Mouse (Mus musculus) layer of hippocampus, postnatal 14 days (tissue): ENCODE data around the gene Rps16. TPM values are rescaled to one million over a fixed set of nuclear protein-coding genes. Genes with fewer than 3 reads are reported as not detected.
"Not testable (repeated sequence)": the region's sequence is repeated elsewhere in the genome, so short reads cannot be mapped to it uniquely, and the experiment has no call there.

Experiments
- DNase-seq, 2 experiments: peaks; one replicate each; pipeline ENCODE4 v3.0.0; 2021 to 2022; ENCODE audit warnings: low spot score in 2 of 2, mixed read lengths in 1 of 2
- total RNA-seq, 2 experiments: library from RNA; stranded (reverse); gene quantifications; 2 replicates each; pipeline ENCODE4 v1.2.3; 2021

The Rps16 gene
- total RNA-seq, 2 experiments from 2014 or later, result 464 to 499 TPM

DNA sequence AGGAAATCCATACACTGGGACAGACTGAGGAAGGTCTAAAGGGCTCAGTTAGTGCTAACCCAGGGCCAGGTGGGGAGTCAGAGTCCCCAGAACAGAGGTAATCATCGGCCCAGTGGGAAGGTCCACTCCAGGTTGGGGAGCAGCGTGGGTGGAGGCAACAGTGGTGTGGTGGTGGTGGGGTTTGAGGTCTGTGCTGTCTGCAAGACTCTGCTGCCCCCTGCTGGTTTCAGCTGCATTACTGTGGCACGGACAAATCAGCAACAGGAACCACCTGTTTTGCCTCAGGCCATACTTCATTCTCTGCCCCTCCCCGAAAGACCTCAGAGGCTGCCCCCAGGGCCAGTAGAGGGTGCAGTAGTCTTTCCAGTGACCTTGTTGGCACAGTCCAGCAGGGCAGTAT, 36.0 kb downstream of the Rps16 start:
- peak; percentile 71 to 81 for DNase-seq

DNA sequence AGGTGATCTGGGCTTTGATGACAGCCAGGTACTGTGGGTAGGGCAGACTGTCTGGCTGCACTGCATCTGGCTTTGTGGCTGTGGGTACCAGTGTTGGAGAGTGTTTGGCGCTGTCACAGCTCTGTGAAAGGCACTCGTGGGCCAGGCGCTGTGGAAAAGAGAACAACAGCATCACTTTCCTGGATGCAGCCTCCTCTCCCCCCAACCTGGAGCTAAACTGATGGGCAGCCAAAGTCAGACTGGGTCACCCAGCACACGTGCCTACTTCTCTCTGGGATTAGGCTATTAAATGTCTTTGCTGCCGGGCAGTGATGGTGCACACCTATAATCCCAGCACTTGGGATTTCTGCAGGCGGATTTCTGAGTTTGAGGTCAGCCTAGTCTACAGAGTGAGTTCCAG, 36.4 kb downstream of the Rps16 start:
- DNase-seq, result not testable (repeated sequence)

DNA sequence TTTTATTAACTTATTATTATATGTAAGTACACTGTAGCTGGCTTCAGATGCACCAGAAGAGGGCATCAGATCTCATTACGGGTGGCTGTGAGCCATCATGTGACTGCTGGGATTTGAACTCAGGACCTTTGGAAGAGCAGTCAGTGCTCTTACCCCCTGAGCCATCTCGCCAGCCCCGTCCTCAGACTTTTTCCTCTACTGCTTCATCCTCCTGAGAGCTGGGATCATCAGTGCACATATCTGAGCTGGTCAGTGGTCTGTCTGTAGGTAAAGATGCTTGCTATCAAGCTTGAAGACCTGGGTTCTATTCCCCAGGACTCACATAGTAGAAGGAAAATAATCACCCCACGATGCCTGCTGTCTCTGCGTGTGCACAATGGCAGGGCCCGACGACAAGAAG, 36.9 kb downstream of the Rps16 start:
- not testable (repeated sequence) for DNase-seq

DNA sequence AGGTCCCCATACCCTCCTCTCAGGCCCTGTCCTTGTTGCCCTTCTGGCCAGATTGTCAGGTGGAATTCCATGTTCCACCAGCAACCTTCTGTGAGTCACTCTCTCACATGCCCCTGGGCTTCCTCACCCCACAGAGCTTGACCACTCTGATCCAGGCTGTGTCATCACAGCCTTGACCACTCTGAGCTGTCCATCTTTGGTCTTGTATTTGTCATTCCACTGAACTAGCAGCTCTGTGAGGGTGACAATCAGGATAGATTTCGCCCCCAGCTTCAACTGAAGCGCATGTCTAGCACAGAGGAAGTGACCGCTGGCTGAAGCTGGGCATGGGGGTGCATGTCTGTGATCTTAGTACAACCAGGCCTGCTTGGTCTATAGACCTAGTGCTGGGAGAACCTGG, 39.9 kb downstream of the Rps16 start:
- no peak for DNase-seq

DNA sequence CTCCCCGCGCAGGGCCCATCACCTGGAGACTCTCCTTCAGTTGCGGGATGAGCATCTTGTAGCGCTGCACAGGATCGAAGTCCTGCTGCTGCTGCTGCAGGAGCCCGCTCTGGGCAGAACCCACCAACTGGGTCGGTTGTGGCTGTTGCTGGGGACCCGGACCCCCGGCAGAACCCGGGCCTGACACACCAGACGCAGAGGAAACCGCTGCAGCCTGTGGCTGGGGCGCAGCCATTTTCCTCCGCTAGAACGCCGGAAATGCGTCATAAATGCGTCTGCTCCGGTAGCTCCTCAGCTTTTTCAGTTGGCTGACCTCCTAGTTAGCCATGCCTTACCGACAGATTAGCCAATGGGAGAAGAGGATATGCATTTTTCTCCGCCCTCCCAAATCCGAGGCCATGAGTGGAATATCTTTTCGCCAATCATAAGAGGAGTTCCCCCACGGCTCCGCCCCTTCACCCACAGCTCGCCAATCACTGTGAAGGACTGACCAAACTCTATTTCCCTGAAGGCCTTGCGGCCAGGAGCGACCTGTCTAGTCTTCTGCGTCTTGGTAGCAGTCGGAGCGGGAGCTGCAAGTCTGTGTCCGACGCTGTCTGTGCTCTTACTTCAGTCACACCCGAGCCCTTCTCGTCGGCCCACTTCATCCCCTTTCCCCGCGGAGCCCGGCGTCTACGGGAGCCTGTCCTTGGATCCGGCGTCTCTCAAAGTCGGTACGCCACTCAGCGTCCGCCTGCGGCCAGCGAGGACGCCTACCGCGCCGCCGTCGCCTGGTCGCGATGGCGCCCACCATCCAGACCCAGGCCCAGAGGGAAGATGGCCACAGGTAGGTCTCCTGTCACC, 42.2 kb downstream of the Rps16 start, which contains the start of the genes Med29 and Paf1:
TSS of gene Med29 (minus strand) at position 280 of the 843 bp plus-strand sequence.
TSS of gene Paf1 (plus strand) at position 523 of the 843 bp plus-strand sequence.
- DNase-seq, result peak; percentile 91 to 99

DNA sequence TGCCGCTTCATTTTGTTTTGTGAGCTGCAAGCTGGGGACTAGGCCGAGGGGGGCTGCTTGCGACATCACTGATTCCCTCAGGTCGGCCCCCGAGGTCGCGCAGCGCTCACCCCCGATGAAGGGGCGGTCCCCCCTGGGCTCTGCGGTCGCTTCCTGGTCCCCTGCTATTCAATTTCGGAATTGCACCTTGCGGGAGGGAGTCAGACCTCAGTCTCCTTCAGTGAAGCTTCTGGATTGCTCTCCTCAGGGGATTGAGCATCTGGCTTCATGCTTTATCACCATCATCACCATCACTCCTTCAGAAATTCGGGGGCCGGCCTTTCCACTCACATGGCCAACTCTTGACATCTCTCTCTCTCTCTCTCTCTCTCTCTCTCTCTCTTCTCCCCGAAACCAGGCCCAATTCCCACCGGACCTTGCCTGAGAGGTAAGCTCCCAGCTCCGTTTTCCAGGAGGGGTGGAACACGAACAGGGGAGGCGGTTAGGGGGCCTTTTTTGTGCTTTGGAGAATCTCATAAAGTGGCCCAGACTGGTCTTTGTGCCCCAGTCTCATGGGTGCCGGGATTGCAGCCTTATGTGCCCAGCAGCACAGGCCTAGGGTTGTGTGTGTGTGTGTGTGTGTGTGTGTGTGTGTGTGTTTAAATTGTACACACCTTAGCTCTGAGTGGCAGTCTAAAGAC, 43.0 kb downstream of the Rps16 start:
- no peak for DNase-seq

DNA sequence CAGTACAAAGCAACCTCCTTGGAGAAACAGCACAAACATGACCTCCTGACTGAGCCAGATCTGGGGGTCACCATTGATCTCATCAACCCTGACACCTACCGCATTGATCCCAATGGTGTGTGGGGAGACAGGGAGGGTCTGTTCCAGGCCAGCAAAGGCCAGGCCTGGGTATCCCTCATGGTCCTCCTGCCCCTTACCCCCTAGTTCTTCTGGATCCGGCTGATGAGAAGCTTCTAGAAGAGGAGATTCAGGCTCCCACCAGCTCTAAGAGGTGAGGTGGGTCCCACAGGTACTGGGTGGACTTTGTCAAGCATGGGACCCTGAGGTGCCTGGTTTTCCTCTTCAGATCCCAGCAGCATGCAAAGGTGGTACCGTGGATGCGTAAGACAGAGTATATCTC, 45.0 kb downstream of the Rps16 start:
- DNase-seq, result no peak

DNA sequence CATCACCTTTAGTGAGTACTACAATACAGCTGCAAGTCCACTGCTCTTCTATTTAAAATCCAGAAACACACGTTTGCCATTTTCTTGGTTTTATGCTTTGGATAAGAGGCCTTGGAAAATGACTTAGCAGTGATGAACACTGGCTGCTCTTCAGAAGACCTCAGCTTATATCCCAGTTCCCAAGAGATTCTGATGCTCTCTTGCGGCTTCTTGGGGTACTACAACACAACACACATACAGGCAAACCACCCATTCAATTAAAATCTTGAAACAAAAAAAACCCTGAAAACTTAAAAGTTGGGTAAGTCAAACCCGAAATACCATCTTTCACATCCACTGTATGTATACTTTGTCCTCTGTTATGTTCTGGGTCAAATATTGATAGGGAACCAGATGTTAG, 47.5 kb downstream of the Rps16 start:
- no peak for DNase-seq

DNA sequence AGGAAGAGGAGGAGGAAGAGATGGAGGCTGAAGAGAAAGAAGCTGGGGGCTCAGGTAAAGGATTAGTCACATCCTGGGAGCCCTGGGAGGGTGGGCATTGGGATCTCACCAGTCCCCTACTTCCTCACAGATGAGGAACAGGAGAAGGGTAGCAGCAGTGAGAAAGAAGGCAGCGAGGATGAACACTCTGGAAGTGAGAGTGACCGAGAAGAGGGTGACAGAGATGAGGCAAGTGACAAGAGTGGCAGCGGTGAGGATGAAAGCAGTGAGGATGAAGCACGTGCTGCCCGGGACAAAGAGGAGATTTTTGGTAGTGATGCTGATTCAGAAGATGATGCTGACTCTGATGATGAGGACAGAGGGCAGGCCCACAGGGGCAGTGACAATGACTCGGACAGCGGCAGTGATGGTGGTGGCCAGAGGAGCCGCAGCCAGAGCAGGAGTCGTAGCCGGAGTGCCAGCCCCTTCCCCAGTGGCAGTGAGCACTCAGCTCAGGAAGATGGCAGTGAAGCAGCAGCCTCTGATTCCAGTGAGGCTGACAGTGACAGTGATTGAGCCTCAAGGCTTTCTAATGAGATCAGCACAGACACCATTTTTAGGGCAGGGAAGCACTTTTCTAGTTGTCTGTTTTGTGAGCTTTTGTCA, 48.4 kb downstream of the Rps16 start:
- DNase-seq, result no peak

DNA sequence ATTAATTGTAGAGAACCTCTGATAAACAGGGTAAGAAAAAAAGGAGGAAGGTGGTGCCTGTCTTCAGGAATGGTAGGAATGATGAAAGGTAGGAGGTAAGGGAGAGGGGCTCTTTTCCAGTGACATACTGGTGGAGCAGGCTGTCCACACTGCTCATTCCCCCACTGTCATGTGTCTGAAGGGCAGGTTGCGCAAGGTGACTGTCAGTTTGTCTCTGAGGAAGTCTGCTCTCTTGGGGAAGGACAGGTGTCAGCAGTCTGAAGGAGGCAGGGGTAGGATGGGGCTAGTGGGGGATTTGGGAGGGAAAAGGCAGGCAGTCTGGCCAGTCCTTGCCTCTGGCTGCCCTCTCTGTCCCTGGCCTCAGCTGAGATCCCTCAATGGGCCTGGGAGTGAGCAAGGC, 50.6 kb downstream of the Rps16 start:
- no peak for DNase-seq

DNA sequence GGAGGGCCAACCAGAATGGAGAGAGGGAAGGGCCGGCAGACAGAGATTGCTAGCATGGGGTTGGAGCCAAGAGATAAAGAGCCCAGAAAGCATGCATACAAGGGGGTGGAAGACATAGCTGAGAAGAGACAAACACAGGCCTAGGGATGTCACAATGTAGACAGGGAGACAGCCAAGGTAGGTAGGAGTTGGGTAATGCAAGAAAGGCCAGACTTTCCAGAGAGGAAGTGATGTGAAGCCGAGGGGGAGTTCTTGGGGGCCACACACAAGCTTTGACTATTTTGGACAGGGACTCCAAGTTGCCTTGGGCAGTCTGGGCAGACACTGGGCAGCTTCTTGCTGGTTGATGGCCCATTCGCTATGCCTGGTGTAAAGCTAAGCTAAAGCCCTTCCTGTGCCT, 51.5 kb downstream of the Rps16 start:
- no peak for DNase-seq

Other genes with a start within 250 kb of the Rps16 start
- under 1 TPM; 0.05 to 0.12 TPM for gene 9530053A07Rik, start 221.2 kb upstream of the Rps16 start, total RNA-seq
- gene Fbl, start 180.9 kb upstream of the Rps16 start, total RNA-seq, result 10 to 100 TPM; 53.0 to 58.7 TPM
- 10 to 100 TPM; 37.5 to 43.5 TPM for gene Dyrk1b, start 171.2 kb upstream of the Rps16 start, total RNA-seq
- 10 to 100 TPM; 65.7 to 66.1 TPM for gene Eid2, start 82.8 kb upstream of the Rps16 start, total RNA-seq
- gene Eid2b, start 72.9 kb upstream of the Rps16 start, total RNA-seq, result 10 to 100 TPM; 40.5 to 41.4 TPM
- gene Selenov, start 59.5 kb upstream of the Rps16 start, total RNA-seq, result 1 to 10 TPM; 2.4 to 3.0 TPM
- 1 to 10 TPM; 4.9 to 5.1 TPM for gene Dll3, start 48.4 kb upstream of the Rps16 start, total RNA-seq
- 10 to 100 TPM; 40.1 to 44.8 TPM for gene Timm50, start 38.6 kb upstream of the Rps16 start, total RNA-seq
- 100 to 1,000 TPM; 109 TPM for gene Supt5, start 11.9 kb upstream of the Rps16 start, total RNA-seq
- 10 to 100 TPM; 11.6 to 12.3 TPM for gene Plekhg2, start 21.9 kb downstream of the Rps16 start, total RNA-seq
- gene Zfp36, start 29.6 kb downstream of the Rps16 start, total RNA-seq, result 1 to 10 TPM; 3.6 to 3.9 TPM
- gene Med29, start 42.1 kb downstream of the Rps16 start, total RNA-seq, result 10 to 100 TPM; 19.3 to 20.1 TPM
- gene Paf1, start 42.3 kb downstream of the Rps16 start, total RNA-seq, result 10 to 100 TPM; 73.5 to 74.2 TPM
- 1 to 10 TPM; 3.2 to 3.8 TPM for gene Gmfg, start 86.8 kb downstream of the Rps16 start, total RNA-seq
- gene Lrfn1, start 101.3 kb downstream of the Rps16 start, total RNA-seq, result 10 to 100 TPM; 80.1 to 83.1 TPM
- not detected for gene Ifnl2, start 159.8 kb downstream of the Rps16 start, total RNA-seq
- not detected for gene Ifnl3, start 172.2 kb downstream of the Rps16 start, total RNA-seq
- not detected for gene Sycn, start 190.2 kb downstream of the Rps16 start, total RNA-seq
- gene Nccrp1, start 196.6 kb downstream of the Rps16 start, total RNA-seq, result under 1 TPM; 0.33 to 0.62 TPM
- gene Samd4b, start 247.5 kb downstream of the Rps16 start, total RNA-seq, result 10 to 100 TPM; 69.5 to 71.6 TPM
- gene Pak4, start 247.5 kb downstream of the Rps16 start, total RNA-seq, result 10 to 100 TPM; 11.6 to 14.6 TPM